28 mouse cellular contexts compared by ENCODE assay signal in genomic region chr12:116473761-116474160, GRCm38 (mm10). TPM values are rescaled to one million over a fixed set of nuclear protein-coding genes. Genes with fewer than 3 reads are reported as not detected.
"Had no signal": no experiment of that assay in that cellular context is flagged by ENCODE, and none has a peak within 500 bp of the region (broad histone marks: within the 10 kb centered on the region; RNA-seq: fewer than 3 reads in every experiment).

No protein-coding gene starts in this region.

- H3K36me3 ChIP-seq: heart, embryonic 13.5 days; heart, embryonic 15.5 days; hindbrain, embryonic 13.5 days; hindbrain, embryonic 15.5 days; kidney, embryonic 15.5 days; limb, embryonic 12.5 days; liver, embryonic 13.5 days had no signal

- H3K27me3 ChIP-seq: heart, embryonic 13.5 days; heart, embryonic 15.5 days; hindbrain, embryonic 13.5 days; hindbrain, embryonic 15.5 days; kidney, embryonic 15.5 days; limb, embryonic 12.5 days had no signal

- ATAC-seq: hindbrain, postnatal 0 days; intestine, embryonic 16.5 days had no signal

- H3K4me2 ChIP-seq: heart, embryonic 11.5 days; heart, embryonic 13.5 days; heart, embryonic 15.5 days; hindbrain, embryonic 13.5 days; hindbrain, embryonic 15.5 days; kidney, embryonic 15.5 days; limb, embryonic 12.5 days; liver, embryonic 11.5 days; liver, embryonic 13.5 days had no signal

- H3K27ac ChIP-seq: heart, embryonic 13.5 days; heart, embryonic 15.5 days; hindbrain, embryonic 13.5 days; hindbrain, embryonic 15.5 days; hindbrain, postnatal 0 days; kidney, embryonic 15.5 days; kidney, postnatal 0 days; left cerebral cortex, adult 2 months; limb, embryonic 12.5 days; liver, embryonic 13.5 days had no signal

- H3K4me1 ChIP-seq: heart, embryonic 13.5 days; heart, embryonic 15.5 days; hindbrain, embryonic 13.5 days; hindbrain, embryonic 15.5 days; kidney, embryonic 15.5 days; limb, embryonic 12.5 days; liver, embryonic 13.5 days had no signal

- H3K9me3 ChIP-seq: heart, embryonic 13.5 days; heart, embryonic 15.5 days; hindbrain, embryonic 13.5 days; hindbrain, embryonic 15.5 days; kidney, embryonic 15.5 days; limb, embryonic 12.5 days; liver, embryonic 13.5 days had no signal

- H3K9ac ChIP-seq: heart, embryonic 13.5 days; heart, embryonic 15.5 days; hindbrain, embryonic 13.5 days; hindbrain, embryonic 15.5 days; kidney, embryonic 15.5 days; limb, embryonic 12.5 days; liver, embryonic 13.5 days had no signal

- H3K4me3 ChIP-seq: heart, embryonic 13.5 days; heart, embryonic 15.5 days; hindbrain, embryonic 13.5 days; hindbrain, embryonic 15.5 days; kidney, embryonic 15.5 days; left cerebral cortex, adult 2 months; limb, embryonic 12.5 days; liver, embryonic 13.5 days had no signal

- DNase-seq: gastrocnemius, postnatal 14 days; gastrocnemius, postnatal 36 days; heart, adult 18-20 months; heart, postnatal 14 days; heart, postnatal 36 days; kidney, adult 11 months; kidney, adult 2 months; kidney, adult 9 months; kidney, postnatal 14 days; kidney, postnatal 36 days; layer of hippocampus, adult 9-11 months; liver; liver, embryonic 13.5 days had no signal

RNA-seq across cellular contexts. Expression of gene Ptprn2, which starts 11.8 kb away (rescaled TPM):
- total RNA-seq: gastrocnemius, adult 18-20 months; gastrocnemius, postnatal 14 days; gastrocnemius, postnatal 36 days; hematopoietic stem cell, adult 5-6 weeks had no signal
- polyA plus RNA-seq: heart, embryonic 11.5 days; heart, postnatal 0 days had no signal
